Mouse (Mus musculus) MEL (cell line): ENCODE measurements around the gene Jmjd1c. TPM values are rescaled to one million over a fixed set of nuclear protein-coding genes. Genes with fewer than 3 reads are reported as not detected.

Experiments used
- DNase-seq: peaks from one replicate; pipeline ENCODE4 v3.0.0; 2011; ENCODE audit warnings: low read depth, low spot score
- H3K27ac ChIP-seq: 2 replicates; pipeline ENCODE4 v1.5.1; 2012; ENCODE audit warnings: low read depth, mild to moderate bottlenecking, control low read depth, low read length, moderate library complexity; ENCODE audit not compliant: control insufficient read depth
- H3K27me3 ChIP-seq, 2 experiments: fragments of 150-350 bp in 1 of 2; sonication (generic) in 1 of 2; 2 replicates each; pipeline ENCODE4 v1.6.1; 2012; ENCODE audit warnings: low read length in 2 of 2, mild to moderate bottlenecking in 2 of 2, improper control_type of control experiment in 1 of 2, moderate library complexity in 1 of 2; ENCODE audit not compliant: insufficient read depth in 2 of 2, control insufficient read depth in 1 of 2
- H3K36me3 ChIP-seq, 2 experiments: 2 replicates each; pipeline ENCODE4 v1.6.1; 2012 to 2014; ENCODE audit warnings: low read length in 2 of 2, improper control_type of control experiment in 1 of 2, inconsistent platforms in 1 of 2, mild to moderate bottlenecking in 1 of 2; ENCODE audit not compliant: insufficient read depth in 2 of 2, control insufficient read depth in 1 of 2
- H3K4me1 ChIP-seq, 2 experiments: fragments of 150-350 bp in 1 of 2; sonication (generic) in 1 of 2; 2 replicates each; pipeline ENCODE4 v1.6.1; 2012; ENCODE audit warnings: low read length in 2 of 2, improper control_type of control experiment in 1 of 2, mild to moderate bottlenecking in 1 of 2; ENCODE audit not compliant: insufficient read depth in 2 of 2, control insufficient read depth in 1 of 2
- H3K4me3 ChIP-seq, 2 experiments: fragments of 150-350 bp in 1 of 2; sonication (generic) in 1 of 2; 2 replicates each; pipeline ENCODE4 v1.5.1; 2012; ENCODE audit warnings: low read depth in 2 of 2, low read length in 2 of 2, mild to moderate bottlenecking in 2 of 2, moderate library complexity in 2 of 2, control low read depth in 1 of 2, improper control_type of control experiment in 1 of 2; ENCODE audit not compliant: control insufficient read depth in 1 of 2, insufficient read depth in 1 of 2
- H3K79me2 ChIP-seq: 2 replicates; pipeline ENCODE4 v1.6.1; 2012; ENCODE audit warnings: mild to moderate bottlenecking, low read length, moderate library complexity; ENCODE audit not compliant: control insufficient read depth, poor library complexity, insufficient read depth
- H3K9ac ChIP-seq: 2 replicates; pipeline ENCODE4 v1.6.1; 2012; ENCODE audit warnings: low read depth, mild to moderate bottlenecking, control low read depth, low read length, moderate library complexity; ENCODE audit not compliant: control insufficient read depth, poor library complexity, severe bottlenecking
- H3K9me3 ChIP-seq: fragments of 150-350 bp; sonication (generic); replicated peaks from 2 replicates; pipeline ENCODE4 v1.6.1; 2012; ENCODE audit warnings: mild to moderate bottlenecking, low read length, improper control_type of control experiment, moderate library complexity; ENCODE audit not compliant: insufficient read depth
- BHLHE40 ChIP-seq: IDR thresholded peaks from 2 replicates; pipeline ENCODE4 v1.6.1; 2012; ENCODE audit warnings: low read depth, mild to moderate bottlenecking, inconsistent platforms, low read length, improper control_type of control experiment, borderline replicate concordance
- CHD2 ChIP-seq: IDR thresholded peaks from 2 replicates; pipeline ENCODE4 v1.6.1; 2011; ENCODE audit warnings: low read length, improper control_type of control experiment
- CTCF ChIP-seq, 3 experiments: IDR thresholded peaks in 2 of 3; conservative IDR thresholded peaks in 1 of 3; 2 replicates each; pipeline ENCODE4 v1.5.1; 2011 to 2012; ENCODE audit warnings: low read length in 3 of 3, low read depth in 2 of 3, mild to moderate bottlenecking in 2 of 3, improper control_type of control experiment in 1 of 3, inconsistent platforms in 1 of 3, mixed read lengths in 1 of 3, moderate library complexity in 1 of 3; ENCODE audit not compliant: control insufficient read depth in 1 of 3, insufficient read depth in 1 of 3, poor library complexity in 1 of 3, severe bottlenecking in 1 of 3
- ELF1 ChIP-seq: IDR thresholded peaks from 2 replicates; pipeline ENCODE4 v1.6.1; 2014; ENCODE audit warnings: low read depth, mild to moderate bottlenecking, inconsistent platforms, low read length, improper control_type of control experiment, moderate library complexity
- GABPA ChIP-seq: IDR thresholded peaks from 2 replicates; pipeline ENCODE4 v1.6.1; 2012; ENCODE audit warnings: low read depth, mild to moderate bottlenecking, inconsistent platforms, low read length, improper control_type of control experiment, moderate library complexity
- GATA1 ChIP-seq: IDR thresholded peaks from 2 replicates; pipeline ENCODE4 v1.6.1; 2011; ENCODE audit warnings: low read depth, low read length, improper control_type of control experiment
- JUND ChIP-seq: IDR thresholded peaks from 2 replicates; pipeline ENCODE4 v1.6.1; 2011; ENCODE audit warnings: low read depth, mild to moderate bottlenecking, improper control_type of control experiment, low read length
- KAT2A ChIP-seq: conservative IDR thresholded peaks from 2 replicates; pipeline ENCODE4 v1.6.1; 2012; ENCODE audit warnings: low read depth, low read length, improper control_type of control experiment, inconsistent platforms
- MAFK ChIP-seq: IDR thresholded peaks from 2 replicates; pipeline ENCODE4 v1.6.1; 2011; ENCODE audit warnings: low read depth, mild to moderate bottlenecking, low read length, improper control_type of control experiment, borderline replicate concordance
- MEF2A ChIP-seq: IDR thresholded peaks from 2 replicates; pipeline ENCODE4 v1.6.1; 2014; ENCODE audit warnings: low read depth, mild to moderate bottlenecking, inconsistent platforms, low read length, improper control_type of control experiment; ENCODE audit not compliant: poor library complexity, insufficient replicate concordance, severe bottlenecking; ENCODE audit errors: extremely low read depth
- MYB ChIP-seq: IDR thresholded peaks from 2 replicates; pipeline ENCODE4 v1.6.1; 2011; ENCODE audit warnings: mild to moderate bottlenecking, low read depth, low read length, improper control_type of control experiment
- MYC ChIP-seq: IDR thresholded peaks from 2 replicates; pipeline ENCODE4 v1.6.1; 2011; ENCODE audit warnings: low read depth, mild to moderate bottlenecking, low read length, improper control_type of control experiment, moderate library complexity
- POLR2A ChIP-seq, 2 experiments: IDR thresholded peaks; 2 replicates each; pipeline ENCODE4 v1.6.1; 2011 to 2012; ENCODE audit warnings: low read length in 2 of 2, mild to moderate bottlenecking in 2 of 2, control low read depth in 1 of 2, improper control_type of control experiment in 1 of 2, low read depth in 1 of 2, moderate library complexity in 1 of 2; ENCODE audit not compliant: control insufficient read depth in 1 of 2, insufficient read depth in 1 of 2, poor library complexity in 1 of 2
- POLR2AphosphoS2 ChIP-seq: IDR thresholded peaks from 2 replicates; pipeline ENCODE4 v1.6.1; 2011; ENCODE audit warnings: low read length, improper control_type of control experiment
- POLR2AphosphoS5 ChIP-seq: IDR thresholded peaks from 2 replicates; pipeline ENCODE4 v1.6.1; 2012; ENCODE audit warnings: low read depth, borderline replicate concordance, mild to moderate bottlenecking, inconsistent platforms, low read length, moderate library complexity, mixed read lengths
- RAD21 ChIP-seq: IDR thresholded peaks from 2 replicates; pipeline ENCODE4 v1.6.1; 2011; ENCODE audit warnings: mild to moderate bottlenecking, low read depth, low read length, improper control_type of control experiment
- RCOR1 ChIP-seq: IDR thresholded peaks from 2 replicates; pipeline ENCODE4 v1.6.1; 2012; ENCODE audit warnings: low read depth, mild to moderate bottlenecking, inconsistent platforms, low read length, improper control_type of control experiment
- SIN3A ChIP-seq: IDR thresholded peaks from 2 replicates; pipeline ENCODE4 v1.6.1; 2012; ENCODE audit warnings: low read length, improper control_type of control experiment, inconsistent platforms
- TAL1 ChIP-seq: IDR thresholded peaks from 2 replicates; pipeline ENCODE4 v1.6.1; 2012; ENCODE audit warnings: mild to moderate bottlenecking, inconsistent platforms, low read length, moderate library complexity, mixed read lengths
- USF1 ChIP-seq: IDR thresholded peaks from 2 replicates; pipeline ENCODE4 v1.6.1; 2014; ENCODE audit warnings: low read depth, mild to moderate bottlenecking, inconsistent platforms, low read length, improper control_type of control experiment, moderate library complexity
- ZKSCAN1 ChIP-seq: IDR thresholded peaks from 2 replicates; pipeline ENCODE4 v1.6.1; 2012; ENCODE audit warnings: low read depth, mild to moderate bottlenecking, inconsistent platforms, low read length, improper control_type of control experiment, moderate library complexity
- polyA plus RNA-seq, 2 experiments: library from polyadenylated mRNA; stranded (reverse) in 1 of 2; unstranded in 1 of 2; fragments of >175 nt in 1 of 2; fragments of >200 nt in 1 of 2; gene quantifications; 2 replicates each; pipeline versions ENCODE4 v1.2.1 to v1.2.4; 2012; ENCODE audit warnings: low replicate concordance in 2 of 2, low read depth in 1 of 2; ENCODE audit not compliant: insufficient read length in 2 of 2, insufficient read depth in 1 of 2, missing spikeins in 1 of 2
- total RNA-seq: library from RNA; depleted of rRNA; stranded (reverse); fragments of 300-350 nt; gene quantifications from 2 replicates; pipeline ENCODE4 v1.2.3, GENCODE M21; 2012

Gene Jmjd1c
- total and polyA plus RNA-seq, 3 experiments: 10.6 to 62.3 (median 15.2) TPM

DNA sequence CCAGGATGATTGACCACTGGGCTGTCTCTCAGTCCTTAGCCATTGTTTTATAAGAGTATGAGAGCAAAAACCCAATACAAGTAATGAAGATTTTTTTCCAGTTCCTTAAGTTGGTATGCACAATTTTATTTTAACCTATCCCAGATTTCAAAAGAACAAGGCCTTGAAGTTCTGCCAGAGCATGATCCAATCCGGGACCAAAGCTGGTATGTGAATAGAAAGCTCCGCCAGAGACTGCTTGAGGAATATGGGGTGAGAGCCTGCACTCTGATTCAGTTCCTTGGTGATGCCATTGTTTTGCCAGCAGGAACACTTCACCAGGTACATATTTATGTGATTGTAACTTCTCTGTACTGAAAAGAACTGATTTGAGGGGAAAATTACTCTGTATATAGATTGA is 153.6 kb downstream of the Jmjd1c start:
- Histone ChIP-seq H3K36me3 (peaks cover 0 to 33% of the 10 kb centered on the region in 2 experiments; a peak in 2 of 4 replicates), H3K27me3 (no peaks in the 10 kb centered on the region), H3K9me3 (no peaks in the 10 kb centered on the region), H3K9ac (no peak overlapping the region), H3K4me1 (no peaks in the 10 kb centered on the region), H3K4me3 (no peak overlapping the region), H3K79me2 (no peaks in the 10 kb centered on the region), H3K27ac (no peak overlapping the region)
- DNase-seq: no peak
- no peak for TF ChIP-seq CTCF (IDR thresholded peaks at IDR 0.05 in 2 of 3, conservative IDR thresholded peaks at IDR 0.05 in 1 of 3; ENCODE audit: control insufficient read depth in 1 of 3, insufficient read depth in 1 of 3, low read depth in 2 of 3, low read length in 3 of 3, poor library complexity in 1 of 3, severe bottlenecking in 1 of 3)
- no peak for TF ChIP-seq MAFK
- no peak for TF ChIP-seq GATA1
- no peak for TF ChIP-seq SIN3A
- TF ChIP-seq ZKSCAN1: no peak
- no peak for TF ChIP-seq MEF2A
- TF ChIP-seq TAL1: no peak
- TF ChIP-seq BHLHE40: no peak
- no peak for TF ChIP-seq MYB
- no peak for TF ChIP-seq RCOR1
- TF ChIP-seq GABPA: no peak
- TF ChIP-seq MYC: no peak
- TF ChIP-seq POLR2A (IDR thresholded peaks at IDR 0.05; ENCODE audit: control insufficient read depth in 1 of 2, insufficient read depth in 1 of 2, low read depth in 1 of 2, low read length in 2 of 2, poor library complexity in 1 of 2): no peak

DNA sequence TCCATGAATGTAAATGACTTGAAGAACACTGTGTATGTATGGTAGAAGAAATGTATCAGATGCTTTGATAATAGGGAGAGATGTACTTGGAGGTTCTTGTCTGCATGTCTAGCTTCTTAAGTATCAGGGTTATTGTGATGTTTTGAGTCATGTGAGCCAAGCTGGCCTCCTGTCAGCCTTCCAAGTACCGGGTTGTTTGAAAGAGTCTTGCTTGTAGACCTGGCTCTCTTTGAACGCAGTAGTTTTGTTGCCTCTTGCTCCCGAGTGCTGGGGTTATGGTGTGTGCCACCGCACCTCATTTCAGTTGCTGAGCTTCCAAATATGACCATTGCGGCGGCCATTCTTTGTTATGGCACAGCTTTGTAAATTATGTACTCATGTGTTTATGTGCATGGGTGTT is 154.9 kb downstream of the Jmjd1c start:
- Histone ChIP-seq H3K4me3 (no peak overlapping the region), H3K79me2 (no peaks in the 10 kb centered on the region), H3K27me3 (no peaks in the 10 kb centered on the region), H3K9me3 (no peaks in the 10 kb centered on the region), H3K27ac (no peak overlapping the region), H3K4me1 (no peaks in the 10 kb centered on the region), H3K36me3 (peaks cover 0 to 29% of the 10 kb centered on the region in 2 experiments; a peak in 2 of 4 replicates), H3K9ac (no peak overlapping the region)
- TF ChIP-seq GATA1: no peak
- TF ChIP-seq USF1: no peak
- TF ChIP-seq POLR2A (IDR thresholded peaks at IDR 0.05; ENCODE audit: control insufficient read depth in 1 of 2, insufficient read depth in 1 of 2, low read depth in 1 of 2, low read length in 2 of 2, poor library complexity in 1 of 2): no peak
- no peak for TF ChIP-seq KAT2A
- TF ChIP-seq ELF1: no peak
- TF ChIP-seq CHD2: no peak
- no peak for TF ChIP-seq MAFK
- TF ChIP-seq POLR2AphosphoS5: no peak
- TF ChIP-seq GABPA: no peak
- TF ChIP-seq POLR2AphosphoS2: no peak
- no peak for TF ChIP-seq JUND
- TF ChIP-seq RAD21: no peak
- no peak for DNase-seq
